Comparison of ENCODE assay signal across 29 mouse cellular contexts in the genomic region with DNA sequence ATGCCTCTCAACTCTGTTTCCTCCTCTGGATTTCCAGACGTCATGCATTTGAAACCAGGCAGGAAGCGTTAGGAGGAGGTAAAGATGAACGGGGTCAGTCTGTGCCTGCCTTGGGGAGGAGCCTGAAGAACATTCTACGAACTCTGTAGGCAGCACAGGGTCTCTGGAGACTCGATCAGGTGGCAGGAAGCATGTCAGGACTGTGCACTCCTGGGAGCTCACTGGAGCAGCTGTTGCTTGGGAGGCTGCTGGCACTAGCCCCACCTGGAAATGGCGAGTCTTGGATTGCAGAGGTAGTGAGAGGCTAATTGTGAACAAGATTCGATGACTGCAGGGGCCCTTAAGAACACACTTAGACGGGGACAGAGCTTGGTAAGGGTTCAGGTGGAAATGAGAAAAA. TPM values are rescaled to one million over a fixed set of nuclear protein-coding genes. Genes with fewer than 3 reads are reported as not detected.
DNase-seq lines count a peak whose midpoint lies in the region; ATAC-seq and TF ChIP-seq lines count a peak whose summit lies in the region.
"Had no signal": no experiment of that assay in that cellular context is flagged by ENCODE, and none has a peak within 500 bp of the region (broad histone marks: within the 10 kb centered on the region; RNA-seq: fewer than 3 reads in every experiment).

No protein-coding gene starts in this region.

- no peak overlapping the region for H3K4me3 ChIP-seq in heart, embryonic 10.5 days
- H3K4me3 ChIP-seq in kidney, postnatal 0 days (replicated peaks; ENCODE audit: low read depth, low read length) = no peak overlapping the region
- no peak overlapping the region for H3K4me3 ChIP-seq in kidney, adult 2 months (ENCODE audit: insufficient read depth, low read depth, low read length)
- no peak overlapping the region for H3K4me3 ChIP-seq in limb, embryonic 13.5 days
- H3K4me3 ChIP-seq: intestine, embryonic 15.5 days; layer of hippocampus, adult 2 months; left cerebral cortex, adult 2 months; limb, embryonic 15.5 days; liver, embryonic 13.5 days; midbrain, embryonic 13.5 days; neural tube, embryonic 13.5 days had no signal

- H3K4me2 ChIP-seq in kidney, postnatal 0 days (ENCODE audit: low read length) = no peak overlapping the region
- H3K4me2 ChIP-seq in limb, embryonic 13.5 days (replicated peaks) = 0 out of 2 replicates have a peak overlapping the region, but pooled peaks have one; percentile 1
- H3K4me2 ChIP-seq: intestine, embryonic 15.5 days; limb, embryonic 15.5 days; liver, embryonic 13.5 days; midbrain, embryonic 13.5 days; neural tube, embryonic 13.5 days had no signal

- H3K9ac ChIP-seq in kidney, postnatal 0 days (ENCODE audit: low read depth, low read length) = no peak overlapping the region
- no peak overlapping the region for H3K9ac ChIP-seq in limb, embryonic 13.5 days
- H3K9ac ChIP-seq: intestine, embryonic 15.5 days; limb, embryonic 15.5 days; liver, embryonic 13.5 days; midbrain, embryonic 13.5 days; neural tube, embryonic 13.5 days had no signal

- peaks cover 34% of the 10 kb centered on the region for H3K27me3 ChIP-seq in heart, embryonic 10.5 days (ENCODE audit: insufficient read depth, poor library complexity, severe bottlenecking)
- H3K27me3 ChIP-seq in kidney, postnatal 0 days (ENCODE audit: insufficient read depth, low read length) = peaks cover 12% of the 10 kb centered on the region
- no peaks in the 10 kb centered on the region for H3K27me3 ChIP-seq in kidney, adult 2 months (replicated peaks; ENCODE audit: control insufficient read depth, insufficient read depth, low read length)
- H3K27me3 ChIP-seq in limb, embryonic 13.5 days = peaks cover 25% of the 10 kb centered on the region

- peak; percentile 16 for DNase-seq in gastrocnemius, postnatal 14 days
- DNase-seq in gastrocnemius, adult 18-20 months (ENCODE audit: low spot score) = no peak
- DNase-seq in heart, embryonic 10.5 days (ENCODE audit: low spot score) = peak; percentile 69
- no peak for DNase-seq in heart, adult 8-10 months (ENCODE audit: low spot score)
- DNase-seq in kidney, postnatal 0 days (ENCODE audit: low spot score) = no peak
- DNase-seq in kidney, adult 2 months = no peak
- DNase-seq in ovary, postnatal 10 days (ENCODE audit: low spot score) = no peak
- DNase-seq: cerebellum, adult 8-10 months; cerebellum, postnatal 25 days; kidney, adult 9 months; kidney, postnatal 36 days; liver, embryonic 13.5 days; lung, adult 18-20 months; lung, postnatal 4 days; right cerebral cortex, postnatal 14 days; thymus, adult 18-20 months; thymus, postnatal 36 days had no signal

- TF ChIP-seq CTCF in kidney, postnatal 0 days (IDR thresholded peaks at IDR 0.05; ENCODE audit: low read depth) = no peak
- TF ChIP-seq CTCF in kidney, adult 2 months (conservative IDR thresholded peaks at IDR 0.05; ENCODE audit: insufficient read depth, insufficient read length, low read depth, low read length) = no peak

- no peak for TF ChIP-seq POLR2A in kidney, adult 2 months (IDR thresholded peaks at IDR 0.05; ENCODE audit: low read depth, low read length)

- no peaks in the 10 kb centered on the region for H3K9me3 ChIP-seq in heart, embryonic 10.5 days
- H3K9me3 ChIP-seq in kidney, postnatal 0 days (replicated peaks; ENCODE audit: low read length) = no peaks in the 10 kb centered on the region
- H3K9me3 ChIP-seq in limb, embryonic 13.5 days = no peaks in the 10 kb centered on the region
- H3K9me3 ChIP-seq: intestine, embryonic 15.5 days; limb, embryonic 15.5 days; liver, embryonic 13.5 days; midbrain, embryonic 13.5 days; neural tube, embryonic 13.5 days had no signal

- H3K27ac ChIP-seq in heart, embryonic 10.5 days = no peak overlapping the region
- H3K27ac ChIP-seq in kidney, postnatal 0 days = 0 out of 2 replicates have a peak overlapping the region, but pooled peaks have one; percentile 14
- no peak overlapping the region for H3K27ac ChIP-seq in kidney, adult 2 months (ENCODE audit: insufficient read depth, low read depth, low read length)
- H3K27ac ChIP-seq in limb, embryonic 13.5 days = no peak overlapping the region
- H3K27ac ChIP-seq: intestine, embryonic 15.5 days; layer of hippocampus, adult 2 months; left cerebral cortex, adult 2 months; limb, embryonic 15.5 days; liver, embryonic 13.5 days; midbrain, embryonic 13.5 days; neural tube, embryonic 13.5 days had no signal

- H3K36me3 ChIP-seq in heart, embryonic 10.5 days = no peaks in the 10 kb centered on the region
- H3K36me3 ChIP-seq in kidney, postnatal 0 days (ENCODE audit: insufficient read depth, low read length) = no peaks in the 10 kb centered on the region
- H3K36me3 ChIP-seq in kidney, adult 2 months (ENCODE audit: control insufficient read depth, insufficient read depth, low read length) = no peaks in the 10 kb centered on the region
- H3K36me3 ChIP-seq in limb, embryonic 13.5 days = no peaks in the 10 kb centered on the region; the same call in 1 of the 2 replicates
- H3K36me3 ChIP-seq: intestine, embryonic 15.5 days; limb, embryonic 15.5 days; liver, embryonic 13.5 days; midbrain, embryonic 13.5 days; neural tube, embryonic 13.5 days had no signal

- intact Hi-C loops in gastrocnemius, postnatal 14 days (cut with DNase I; ENCODE audit: low total_unique reads) = no loop called here

- 42% methylated on average over 8 of the region's 8 CpGs for WGBS in heart, embryonic 10.5 days
- 23% methylated on average over 8 of the region's 8 CpGs for WGBS in kidney, postnatal 0 days
- WGBS in kidney, adult 2 months = 21% methylated on average over 8 of the region's 8 CpGs
- WGBS in limb, embryonic 13.5 days = 22% methylated on average over 8 of the region's 8 CpGs

- ATAC-seq in kidney, postnatal 0 days (replicated peaks; ENCODE audit: low FRiP score, low read depth) = no peak
- ATAC-seq in limb, embryonic 13.5 days (ENCODE audit: low FRiP score, low read depth) = no peak
- ATAC-seq: CD4-positive, CD25-positive, alpha-beta regulatory T cell, adult 4 months; forebrain, embryonic 14.5 days; hindbrain, embryonic 16.5 days; intestine, embryonic 15.5 days; lung, postnatal 0 days; midbrain, embryonic 13.5 days had no signal

- 0 out of 2 replicates have a peak, but pooled peaks cover 6% of the 10 kb centered on the region for H3K4me1 ChIP-seq in heart, embryonic 10.5 days
- H3K4me1 ChIP-seq in kidney, postnatal 0 days (replicated peaks; ENCODE audit: insufficient read depth, low read length) = 0 out of 2 replicates have a peak, but pooled peaks cover 3% of the 10 kb centered on the region
- H3K4me1 ChIP-seq in kidney, adult 2 months (ENCODE audit: control insufficient read depth, insufficient read depth, low read length) = no peaks in the 10 kb centered on the region
- H3K4me1 ChIP-seq in limb, embryonic 13.5 days = peaks cover 23% of the 10 kb centered on the region
- H3K4me1 ChIP-seq: liver, embryonic 13.5 days had no signal

RNA-seq across cellular contexts. Expression of a gene that starts 6.0 kb away (rescaled TPM):
- 1 to 10 TPM; 7.4 to 8.1 TPM for total RNA-seq in gastrocnemius, postnatal 14 days (2021)
- total RNA-seq in gastrocnemius, adult 18-20 months (2021) = 1 to 10 TPM; 2.4 to 4.0 TPM
- 0.06 and 0.22 TPM in 2 replicates for polyA plus RNA-seq in heart, embryonic 10.5 days (2016; fragmentation: Nextera tagmentation; extraction: Ambion mirVana)
- 10 to 100 TPM in 1 of 4 experiments, 1 to 10 TPM in 3; 4.4 to 11.4 (median 6.6) TPM for total RNA-seq in heart, adult 8-10 months (2022)
- 0.47 and 0.65 TPM in 2 replicates for polyA plus RNA-seq in kidney, postnatal 0 days (2015; fragmentation: Nextera tagmentation; extraction: Ambion mirVana)
- 0.41 and 0.45 TPM in 2 replicates for polyA plus RNA-seq in kidney, adult 2 months (2012; rRNA removed)
- polyA plus RNA-seq in limb, embryonic 13.5 days (2015; fragmentation: Nextera tagmentation; extraction: Ambion mirVana) = 5.7 and 6.4 TPM in 2 replicates
- total RNA-seq: megakaryocyte-erythroid progenitor cell, adult 5-6 weeks had no signal
- polyA plus RNA-seq: CD4-positive, CD25-positive, alpha-beta regulatory T cell, adult 4 months had no signal

Comparison
In these comparisons a context has a peak if more than half of its experiments do, and no peak if none do; other contexts are left out.
1. DNase-seq: peak in gastrocnemius, postnatal 14 days (single experiment) and heart, embryonic 10.5 days (single experiment); none in gastrocnemius, adult 18-20 months (single experiment), heart, adult 8-10 months (single experiment), kidney, postnatal 0 days (single experiment), kidney, adult 2 months (single experiment) and ovary, postnatal 10 days (single experiment).